Mouse (Mus musculus) Muller cell, postnatal 12 days (primary cell): Measurements from ENCODE around the gene Hao1.

Source experiments
- DNase-seq: peaks from one replicate; pipeline ENCODE4 v3.0.0-alpha.2; 2015; ENCODE audit errors: inconsistent ontology term

The Hao1 gene

DNA sequence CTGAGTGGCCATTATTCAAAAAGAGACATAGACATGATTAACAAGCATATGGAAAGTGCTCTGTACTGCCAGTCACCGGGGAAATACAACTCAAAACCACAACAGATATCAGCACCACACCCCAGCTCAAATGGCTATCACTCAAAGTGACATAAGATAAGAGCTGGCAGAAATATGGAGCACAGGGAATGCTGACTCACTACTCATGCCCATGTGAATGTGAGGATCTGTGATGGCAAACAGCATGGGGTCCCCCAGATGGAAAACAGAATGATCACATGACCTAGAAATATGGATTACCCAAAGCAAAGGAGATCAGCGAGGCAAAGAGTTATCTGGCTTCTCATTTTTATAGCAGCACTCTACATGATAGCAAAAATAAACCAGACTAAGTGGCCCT is 89.0 kb downstream of the Hao1 start:
- no peak for DNase-seq

DNA sequence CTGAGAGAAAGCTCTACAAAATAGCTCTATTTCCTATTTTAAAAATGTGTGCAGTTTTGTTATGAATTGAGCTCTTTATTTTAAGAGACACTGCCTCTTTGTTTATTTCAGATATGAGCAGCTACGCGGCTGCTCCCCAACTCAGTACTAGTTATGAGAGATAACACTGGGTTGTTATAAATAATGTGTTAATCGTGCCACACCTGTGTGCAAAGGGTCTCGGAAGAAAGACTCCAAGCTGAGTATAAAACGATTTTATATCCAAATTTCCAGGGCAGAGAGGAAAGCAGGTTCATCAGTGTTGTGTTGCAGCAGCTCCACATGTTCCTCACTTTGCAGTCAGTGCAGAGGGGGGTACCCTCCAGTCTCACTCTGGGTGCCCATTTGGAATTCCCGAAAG is 91.8 kb downstream of the Hao1 start:
- no peak for DNase-seq

DNA sequence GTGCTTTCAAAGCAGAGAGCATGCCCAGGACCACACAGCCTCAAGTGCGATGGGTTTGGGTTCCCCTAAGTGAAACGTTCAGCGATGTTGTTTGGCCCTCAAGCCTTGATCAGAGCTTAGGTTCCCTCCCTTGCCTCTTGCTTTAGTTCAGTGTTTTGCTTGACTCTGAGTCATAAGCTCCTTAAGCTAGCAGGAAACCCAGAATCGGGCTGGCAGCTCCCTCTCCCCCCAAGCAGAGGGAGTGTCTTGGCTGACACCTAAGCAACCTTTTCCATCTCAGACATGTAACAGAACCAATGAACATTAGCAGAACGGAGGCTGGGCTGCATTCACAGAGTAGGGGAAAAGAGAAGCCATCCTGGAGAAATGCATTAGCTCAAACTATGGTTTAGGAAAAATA is 93.3 kb downstream of the Hao1 start:
- no peak for DNase-seq

- peak; percentile 54 for DNase-seq
These were observed 98.1 kb downstream of the Hao1 start for GRCm38 (mm10) chr2:134456065-134456505.

DNA sequence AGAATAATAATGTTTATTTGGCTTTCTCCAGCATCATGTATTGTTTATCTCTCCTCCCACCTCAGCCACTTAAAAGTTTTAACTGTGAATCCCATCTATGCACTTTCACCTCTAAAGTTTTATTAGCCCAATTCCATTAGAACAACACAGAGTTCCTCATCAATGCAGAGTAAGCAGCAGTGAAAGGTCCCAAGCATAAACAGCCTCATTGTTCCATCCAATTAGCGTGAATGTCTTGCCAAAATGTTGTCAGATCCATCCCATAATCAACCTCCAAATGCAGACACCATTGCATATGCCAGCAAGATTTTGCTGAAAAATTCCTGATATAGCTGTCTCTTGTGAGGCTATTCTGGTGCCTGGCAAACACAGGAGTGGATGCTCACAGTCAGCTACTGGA is 101.4 kb downstream of the Hao1 start:
- peak; percentile 58 for DNase-seq

DNA sequence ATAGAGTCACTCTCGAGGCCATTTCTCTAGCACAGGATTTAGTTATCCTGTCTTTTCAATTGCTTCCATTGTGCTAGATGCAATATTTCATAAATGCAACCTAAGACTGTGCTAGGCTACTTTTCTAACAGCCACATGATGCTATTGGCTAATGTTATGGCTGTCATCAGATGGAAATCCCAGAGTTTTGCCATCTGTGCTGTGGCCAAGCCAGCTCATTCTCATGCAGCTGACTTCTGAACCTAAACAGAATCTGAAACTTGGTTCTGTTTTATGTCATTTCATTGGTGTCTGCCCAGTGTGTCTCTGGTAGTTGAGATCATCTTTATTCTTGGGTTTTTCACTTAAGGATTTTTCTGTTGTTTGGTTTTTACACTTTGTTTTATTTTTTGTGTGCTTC is 103.2 kb downstream of the Hao1 start:
- DNase-seq = no peak
